Mouse (Mus musculus) stomach, postnatal 0 days (tissue): ENCODE results near the gene Rabif.

ENCODE experiments used
- CTCF ChIP-seq: IDR thresholded peaks from 2 replicates; pipeline ENCODE4 v1.5.1; 2016; ENCODE audit warnings: antibody characterized with exemption, low read depth, mild to moderate bottlenecking, moderate library complexity
- EP300 ChIP-seq: optimal IDR thresholded peaks from 2 replicates; pipeline ENCODE3; 2016; ENCODE audit warnings: antibody characterized with exemption

- TF ChIP-seq CTCF (no peak), EP300 (no peak)
These were observed 57.4 kb downstream of the Rabif start for GRCm38 (mm10) chr1:134551869-134552268.
